Mouse (Mus musculus) heart, adult 2 months (tissue): Measurements from ENCODE around the gene Slc25a54.

Experiments
- CTCF ChIP-seq: fragments of 200-600 bp; IDR thresholded peaks from 2 replicates; pipeline ENCODE4 v1.8.1; 2022; ENCODE audit warnings: antibody characterized with exemption, mild to moderate bottlenecking, moderate library complexity
- POLR2A ChIP-seq: fragments of 200-500 bp; IDR thresholded peaks from 2 replicates; pipeline ENCODE4 v1.6.1; 2011; ENCODE audit warnings: mild to moderate bottlenecking, low read depth, low read length, control low read depth; ENCODE audit not compliant: insufficient read depth

DNA sequence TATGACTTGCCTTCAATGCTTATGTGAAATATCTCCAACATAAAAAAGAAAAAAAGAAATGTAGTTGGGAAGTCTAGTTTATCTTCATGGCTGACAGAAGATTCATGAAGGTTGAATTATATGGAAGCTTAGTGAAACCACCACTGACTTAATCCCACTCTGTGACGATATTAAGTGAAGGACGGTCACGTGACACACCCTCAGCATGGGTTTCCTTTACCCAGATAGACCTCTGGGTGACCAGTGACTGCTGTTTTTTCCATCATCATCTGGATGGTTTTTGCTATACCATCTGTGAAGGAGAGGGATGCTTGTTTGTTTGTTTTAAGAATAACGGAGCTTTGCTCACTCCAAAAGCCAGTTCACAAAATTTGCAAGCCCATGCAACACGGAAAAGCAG is 39.3 kb downstream of the Slc25a54 start:
- no peak for TF ChIP-seq CTCF
- no peak for TF ChIP-seq POLR2A
